Mouse (Mus musculus) CH12.LX (cell line): Measurements from ENCODE around the gene Miga2. TPM values are rescaled to one million over a fixed set of nuclear protein-coding genes. Genes with fewer than 3 reads are reported as not detected.

Source experiments
- DNase-seq: peaks from one replicate; pipeline ENCODE4 v3.0.0-alpha.2; 2013; ENCODE audit errors: extremely low read depth
- H3K27ac ChIP-seq: 2 replicates; pipeline ENCODE4 v1.5.1; 2012; ENCODE audit warnings: low read depth, mild to moderate bottlenecking, control low read depth, moderate library complexity; ENCODE audit not compliant: insufficient read depth
- H3K27me3 ChIP-seq: replicated peaks from 2 replicates; pipeline ENCODE3; 2012; ENCODE audit warnings: inconsistent platforms
- H3K36me3 ChIP-seq, 2 experiments: replicated peaks in 1 of 2; 2 replicates each; pipeline versions ENCODE3 to v1.6.1; 2012; ENCODE audit warnings: inconsistent platforms in 1 of 2, low read length in 1 of 2, mild to moderate bottlenecking in 1 of 2, mixed read lengths in 1 of 2, moderate library complexity in 1 of 2; ENCODE audit not compliant: control insufficient read depth in 1 of 2, insufficient read depth in 1 of 2
- H3K4me1 ChIP-seq, 2 experiments: 2 replicates each; pipeline ENCODE4 v1.6.1; 2012; ENCODE audit warnings: inconsistent platforms in 1 of 2, moderate library complexity in 1 of 2; ENCODE audit not compliant: insufficient read depth in 2 of 2, control insufficient read depth in 1 of 2
- H3K4me2 ChIP-seq: 2 replicates; pipeline ENCODE4 v1.6.1; 2012; ENCODE audit warnings: low read depth, mild to moderate bottlenecking, control low read depth; ENCODE audit not compliant: poor library complexity, insufficient read depth, severe bottlenecking
- H3K4me3 ChIP-seq, 3 experiments: fragments of 150-350 bp in 1 of 3; sonication (generic) in 1 of 3; replicated peaks in 1 of 3; 2 replicates each; pipeline versions ENCODE3 to v1.5.1; 2011 to 2012; ENCODE audit warnings: low read depth in 2 of 3, low read length in 2 of 3, mild to moderate bottlenecking in 2 of 3, moderate library complexity in 2 of 3, control low read depth in 1 of 3, improper control_type of control experiment in 1 of 3, inconsistent platforms in 1 of 3, mixed read lengths in 1 of 3; ENCODE audit not compliant: poor library complexity in 1 of 3
- H3K79me2 ChIP-seq: replicated peaks from 2 replicates; pipeline ENCODE4 v1.6.1; 2012; ENCODE audit warnings: mild to moderate bottlenecking, moderate library complexity; ENCODE audit not compliant: control insufficient read depth, poor library complexity, insufficient read depth, severe bottlenecking; ENCODE audit errors: extremely low read depth
- H3K9ac ChIP-seq: 2 replicates; pipeline ENCODE4 v1.6.1; 2012; ENCODE audit warnings: low read depth, mild to moderate bottlenecking, control low read depth, moderate library complexity; ENCODE audit not compliant: insufficient read depth
- H3K9me3 ChIP-seq: replicated peaks from 2 replicates; pipeline ENCODE3; 2012; ENCODE audit warnings: low read length, inconsistent platforms, mixed read lengths
- BHLHE40 ChIP-seq: IDR thresholded peaks from 2 replicates; pipeline ENCODE4 v1.6.1; 2011; ENCODE audit warnings: mild to moderate bottlenecking, low read depth, low read length, improper control_type of control experiment
- E2F4 ChIP-seq: IDR thresholded peaks from 2 replicates; pipeline ENCODE4 v1.6.1; 2011; ENCODE audit warnings: low read depth, low read length, improper control_type of control experiment; ENCODE audit not compliant: insufficient replicate concordance
- ELF1 ChIP-seq: IDR thresholded peaks from 2 replicates; pipeline ENCODE4 v1.6.1; 2014; ENCODE audit warnings: low read depth, mild to moderate bottlenecking, inconsistent platforms, low read length, improper control_type of control experiment
- EP300 ChIP-seq: IDR thresholded peaks from 2 replicates; pipeline ENCODE4 v1.6.1; 2011; ENCODE audit warnings: low read length, improper control_type of control experiment
- ETS1 ChIP-seq: conservative IDR thresholded peaks from 2 replicates; pipeline ENCODE4 v1.6.1; 2012; ENCODE audit warnings: low read depth, mild to moderate bottlenecking, inconsistent platforms, low read length, improper control_type of control experiment, moderate library complexity
- GABPA ChIP-seq: IDR thresholded peaks from 2 replicates; pipeline ENCODE4 v1.6.1; 2012; ENCODE audit warnings: low read depth, low read length, improper control_type of control experiment, inconsistent platforms; ENCODE audit not compliant: insufficient replicate concordance
- IRF4 ChIP-seq: IDR thresholded peaks from 2 replicates; pipeline ENCODE4 v1.6.1; 2014; ENCODE audit warnings: low read depth, mild to moderate bottlenecking, inconsistent platforms, low read length, improper control_type of control experiment
- JUN ChIP-seq: IDR thresholded peaks from 2 replicates; pipeline ENCODE4 v1.6.1; 2011; ENCODE audit warnings: low read depth, mild to moderate bottlenecking, low read length, improper control_type of control experiment, moderate library complexity; ENCODE audit not compliant: insufficient read depth
- MAFK ChIP-seq: IDR thresholded peaks from 2 replicates; pipeline ENCODE4 v1.6.1; 2011; ENCODE audit warnings: low read length, improper control_type of control experiment; ENCODE audit not compliant: insufficient replicate concordance
- MAX ChIP-seq: IDR thresholded peaks from 2 replicates; pipeline ENCODE4 v1.6.1; 2011; ENCODE audit warnings: low read length, improper control_type of control experiment
- MAZ ChIP-seq: IDR thresholded peaks from 2 replicates; pipeline ENCODE4 v1.6.1; 2012; ENCODE audit warnings: low read depth, mild to moderate bottlenecking, inconsistent platforms, low read length, improper control_type of control experiment, moderate library complexity
- MXI1 ChIP-seq: IDR thresholded peaks from 2 replicates; pipeline ENCODE4 v1.6.1; 2011; ENCODE audit warnings: mild to moderate bottlenecking, low read depth, low read length, improper control_type of control experiment
- MYC ChIP-seq: IDR thresholded peaks from 2 replicates; pipeline ENCODE4 v1.6.1; 2011; ENCODE audit warnings: low read depth, mild to moderate bottlenecking, improper control_type of control experiment, low read length
- NELFE ChIP-seq: IDR thresholded peaks from 2 replicates; pipeline ENCODE4 v1.6.1; 2011; ENCODE audit warnings: low read depth, low read length, improper control_type of control experiment
- POLR2A ChIP-seq: IDR thresholded peaks from 2 replicates; pipeline ENCODE4 v1.6.1; 2011; ENCODE audit warnings: low read depth, mild to moderate bottlenecking, improper control_type of control experiment, low read length
- POLR2AphosphoS2 ChIP-seq: IDR thresholded peaks from 2 replicates; pipeline ENCODE4 v1.6.1; 2011; ENCODE audit warnings: low read depth, low read length, improper control_type of control experiment
- RAD21 ChIP-seq: IDR thresholded peaks from 2 replicates; pipeline ENCODE4 v1.6.1; 2011; ENCODE audit warnings: low read depth, mild to moderate bottlenecking, low read length, improper control_type of control experiment, moderate library complexity
- RCOR1 ChIP-seq: conservative IDR thresholded peaks from 2 replicates; pipeline ENCODE4 v1.6.1; 2012; ENCODE audit warnings: low read depth, mild to moderate bottlenecking, inconsistent platforms, low read length, improper control_type of control experiment
- SIN3A ChIP-seq: IDR thresholded peaks from 2 replicates; pipeline ENCODE4 v1.6.1; 2012; ENCODE audit warnings: low read length, improper control_type of control experiment, inconsistent platforms
- SMC3 ChIP-seq: IDR thresholded peaks from 2 replicates; pipeline ENCODE4 v1.6.1; 2011; ENCODE audit warnings: low read depth, low read length, improper control_type of control experiment
- TBP ChIP-seq: conservative IDR thresholded peaks from 2 replicates; pipeline ENCODE4 v1.6.1; 2011; ENCODE audit warnings: low read depth, low read length, improper control_type of control experiment
- UBTF ChIP-seq: IDR thresholded peaks from 2 replicates; pipeline ENCODE4 v1.6.1; 2012; ENCODE audit warnings: low read depth, mild to moderate bottlenecking, inconsistent platforms, low read length, improper control_type of control experiment, moderate library complexity
- USF1 ChIP-seq: IDR thresholded peaks from 2 replicates; pipeline ENCODE4 v1.6.1; 2014; ENCODE audit warnings: low read depth, mild to moderate bottlenecking, inconsistent platforms, low read length, improper control_type of control experiment
- USF2 ChIP-seq: conservative IDR thresholded peaks from 2 replicates; pipeline ENCODE4 v1.6.1; 2011; ENCODE audit warnings: low read depth, low read length, improper control_type of control experiment
- ZKSCAN1 ChIP-seq: IDR thresholded peaks from 2 replicates; pipeline ENCODE4 v1.6.1; 2012; ENCODE audit warnings: low read depth, inconsistent platforms, low read length, improper control_type of control experiment, borderline replicate concordance
- ZMIZ1 ChIP-seq: IDR thresholded peaks from 2 replicates; pipeline ENCODE4 v1.6.1; 2012; ENCODE audit warnings: low read depth, mild to moderate bottlenecking, inconsistent platforms, low read length, improper control_type of control experiment
- ZNF384 ChIP-seq: IDR thresholded peaks from 2 replicates; pipeline ENCODE4 v1.6.1; 2012; ENCODE audit warnings: low read depth, low read length, improper control_type of control experiment, inconsistent platforms
- dilution Hi-C: fragments of 300-500 bp; cut with MboI; formaldehyde crosslinking; loops from 2 replicates; pipeline ENCODE4 v1.14.3; 2020; ENCODE audit warnings: low sequenced_read_pairs; ENCODE audit not compliant: extremely low pct_unique_long_range_greater_than_20kb, extremely low pct_ligation_motif_present
- in situ Hi-C: fragments of 300-500 bp; cut with MboI; formaldehyde crosslinking; loops from 3 replicates; pipeline ENCODE4 v1.14.3; 2019; ENCODE audit warnings: low sequenced_read_pairs, low pct_ligation_motif_present, low pct_unique_long_range_greater_than_20kb, mixed read lengths
- polyA plus RNA-seq: library from polyadenylated mRNA; unstranded; fragments of >175 nt; gene quantifications from 2 replicates; pipeline ENCODE4 v1.2.1, GENCODE M21; 2012; ENCODE audit warnings: low read depth; ENCODE audit not compliant: insufficient read length
- total RNA-seq, 2 experiments: library from RNA; depleted of rRNA; stranded (reverse); fragments of 300-350 nt in 1 of 2; fragments of >200 nt in 1 of 2; gene quantifications; 2 replicates each; pipeline ENCODE4 v1.2.3; 2012 to 2014

Miga2 gene
- total and polyA plus RNA-seq, 3 experiments, result 9.2 to 11.2 (median 9.4) TPM

DNA sequence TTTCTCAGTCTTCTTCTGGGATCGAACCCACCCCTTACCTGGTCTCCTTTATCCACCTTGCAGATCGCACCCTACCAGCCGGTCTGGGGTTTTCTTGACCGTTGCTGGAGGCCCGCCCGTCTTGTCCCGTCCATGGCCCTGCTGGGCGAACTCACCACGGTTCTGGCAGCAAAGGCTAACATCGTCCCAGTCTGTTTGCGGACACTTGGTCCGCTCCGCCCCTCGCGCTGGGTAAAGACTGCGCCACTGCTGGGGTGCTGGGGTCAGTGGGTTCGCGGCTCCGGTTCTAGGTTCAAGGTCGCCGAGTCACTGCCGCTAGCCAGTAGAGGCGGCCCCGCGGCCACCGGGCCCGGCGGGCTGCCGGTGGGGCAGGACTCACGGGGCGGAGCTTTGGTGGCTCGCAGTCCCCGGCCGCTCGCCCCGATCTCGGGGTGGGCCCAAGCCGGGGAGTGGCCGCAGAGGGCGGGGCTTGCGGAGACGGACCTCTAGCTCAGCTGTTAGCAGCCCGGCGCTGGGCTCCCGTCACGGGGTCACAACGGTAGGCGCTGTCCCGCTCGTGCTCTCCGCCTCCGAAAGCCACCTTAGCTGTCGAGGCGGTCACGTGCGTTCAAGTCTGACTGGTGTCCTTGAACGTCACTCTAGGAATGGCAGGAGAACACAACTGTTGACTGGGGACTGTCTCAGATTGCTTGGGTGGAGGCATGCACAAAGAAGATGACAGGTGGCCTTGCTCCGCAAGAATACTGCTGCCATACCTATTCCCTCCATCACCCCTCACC lies 51.3 kb downstream of the Miga2 start, which contains the start of gene Crat:
TSS of gene Crat (minus strand) at position 657 of the 779 bp plus-strand sequence.
- in situ Hi-C loops, result no loop called here
- TF ChIP-seq MAX, result 0 out of 2 replicates have a peak, but pooled peaks have one; percentile 7
- TF ChIP-seq USF1, result peak; percentile 43; the same call in 1 of the 2 replicates
- TF ChIP-seq JUN, result no peak
- TF ChIP-seq UBTF, result 0 out of 2 replicates have a peak, but pooled peaks have one; percentile 54
- peak; percentile 71 for TF ChIP-seq SIN3A
- no peak for TF ChIP-seq ZMIZ1
- peak; percentile 88 for TF ChIP-seq BHLHE40
- peak; percentile 31; the same call in 1 of the 2 replicates for TF ChIP-seq IRF4
- 0 out of 2 replicates have a peak, but pooled peaks have one; percentile 8 for TF ChIP-seq USF2
- 0 out of 2 replicates have a peak, but pooled peaks have one; percentile 37 for TF ChIP-seq MAZ
- TF ChIP-seq, all 38 proteins: peak for 8
- H3K27ac ChIP-seq, result peak within 1 kb of the TSS; percentile 50
- H3K79me2 ChIP-seq, result peaks cover 33% of the 10 kb centered on the region
- H3K9ac ChIP-seq, result peak within 1 kb of the TSS; percentile 86
- DNase-seq, result peak; percentile 52
- H3K9me3 ChIP-seq, result no peaks in the 10 kb centered on the region
- H3K27me3 ChIP-seq, result peaks cover 15% of the 10 kb centered on the region
- dilution Hi-C loops, result no loop called here
- H3K4me2 ChIP-seq, result peak within 1 kb of the TSS; percentile 68
- H3K4me1 ChIP-seq, result peaks cover 2 to 30% of the 10 kb centered on the region in 2 experiments; a peak in 3 of 4 replicates
- H3K36me3 ChIP-seq, result peaks cover 0 to 12% of the 10 kb centered on the region in 2 experiments
- peak within 1 kb of the TSS; percentile 77 to 88 (median 84) for H3K4me3 ChIP-seq

DNA sequence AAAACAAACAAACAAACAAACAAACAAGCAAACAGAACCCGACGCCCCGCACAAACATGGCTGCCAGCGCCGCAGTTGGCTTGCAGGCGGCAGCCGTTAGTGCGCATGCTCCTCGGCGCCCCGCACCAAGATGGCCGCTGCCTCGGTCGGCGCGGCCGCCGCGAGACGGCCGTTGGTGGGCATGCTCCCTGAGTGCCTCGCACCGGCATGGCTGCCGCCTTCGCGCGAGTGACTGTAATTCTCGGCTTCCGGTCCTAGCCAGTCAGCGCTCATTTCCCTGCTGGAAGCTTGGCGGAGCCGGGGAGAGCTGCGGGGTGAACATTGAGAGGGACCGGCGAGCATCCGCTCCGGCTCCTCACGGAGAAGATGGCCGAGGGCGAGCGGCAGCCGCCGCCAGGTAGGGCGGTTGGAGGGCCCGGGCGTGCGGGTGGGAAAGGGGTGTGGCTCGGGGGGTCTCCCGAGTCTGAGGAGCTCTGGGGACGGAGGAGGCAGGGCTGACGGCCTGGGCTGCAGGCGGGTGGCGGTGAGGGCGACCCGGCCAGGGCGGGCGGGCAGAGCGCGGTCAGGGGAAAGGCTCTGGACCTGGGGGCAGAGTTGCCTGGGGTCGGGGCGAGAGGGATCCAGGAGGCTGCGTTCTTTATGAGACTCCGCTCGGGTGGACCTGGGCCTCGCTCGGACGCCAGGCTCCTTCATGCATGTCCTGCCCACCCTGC lies 52.1 kb downstream of the Miga2 start, which contains the start of gene Ptpa:
TSS of gene Ptpa (plus strand) at position 104 of the 713 bp plus-strand sequence.
- H3K4me2 ChIP-seq, result peak within 1 kb of the TSS; percentile 68
- peak within 1 kb of the TSS; percentile 77 to 88 (median 84) for H3K4me3 ChIP-seq
- H3K27me3 ChIP-seq, result peaks cover 15% of the 10 kb centered on the region
- no peaks in the 10 kb centered on the region for H3K9me3 ChIP-seq
- peaks cover 34% of the 10 kb centered on the region for H3K79me2 ChIP-seq
- dilution Hi-C loops, result no loop called here
- peak; percentile 87 for DNase-seq
- peaks cover 0 to 18% of the 10 kb centered on the region in 2 experiments for H3K36me3 ChIP-seq
- peak within 1 kb of the TSS; percentile 50 for H3K27ac ChIP-seq
- peak within 1 kb of the TSS; percentile 86 for H3K9ac ChIP-seq
- peaks cover 2 to 38% of the 10 kb centered on the region in 2 experiments; a peak in 3 of 4 replicates for H3K4me1 ChIP-seq
- in situ Hi-C loops, result no loop called here
- no peak for TF ChIP-seq POLR2AphosphoS2
- no peak for TF ChIP-seq ETS1
- no peak for TF ChIP-seq EP300
- TF ChIP-seq BHLHE40, result no peak
- no peak for TF ChIP-seq SMC3
- peak; percentile 65 for TF ChIP-seq ELF1
- 0 out of 2 replicates have a peak, but pooled peaks have one; percentile 32 for TF ChIP-seq MYC
- no peak for TF ChIP-seq ZKSCAN1
- peak; percentile 72; the same call in 1 of the 2 replicates for TF ChIP-seq MAX
- TF ChIP-seq E2F4, result no peak
- TF ChIP-seq SIN3A, result peak; percentile 49
- TF ChIP-seq RCOR1, result no peak; the same call in 1 of the 2 replicates
- TF ChIP-seq MAFK, result no peak
- TF ChIP-seq IRF4, result no peak
- no peak for TF ChIP-seq GABPA
- peak; percentile 87 for TF ChIP-seq MXI1
- TF ChIP-seq TBP, result peak; percentile 64; the same call in 1 of the 2 replicates
- peak; percentile 96 for TF ChIP-seq POLR2A
- no peak for TF ChIP-seq USF2
- TF ChIP-seq NELFE, result peak; percentile 98
- no peak for TF ChIP-seq RAD21
- peak; percentile 73; the same call in 1 of the 2 replicates for TF ChIP-seq UBTF
- no peak for TF ChIP-seq ZNF384
